Mouse (Mus musculus) urinary bladder, postnatal 14 days (tissue): ENCODE measurements at regions not wholly inside any gene's neighbourhood (a gene's known extent, or its start where the extent isn't known, plus 50 kb on each side); places are given as distances from the start of the nearest gene placed in this dataset.

Source experiments
- DNase-seq: peaks from one replicate; pipeline ENCODE4 v3.0.0; 2021; ENCODE audit warnings: low spot score

DNA sequence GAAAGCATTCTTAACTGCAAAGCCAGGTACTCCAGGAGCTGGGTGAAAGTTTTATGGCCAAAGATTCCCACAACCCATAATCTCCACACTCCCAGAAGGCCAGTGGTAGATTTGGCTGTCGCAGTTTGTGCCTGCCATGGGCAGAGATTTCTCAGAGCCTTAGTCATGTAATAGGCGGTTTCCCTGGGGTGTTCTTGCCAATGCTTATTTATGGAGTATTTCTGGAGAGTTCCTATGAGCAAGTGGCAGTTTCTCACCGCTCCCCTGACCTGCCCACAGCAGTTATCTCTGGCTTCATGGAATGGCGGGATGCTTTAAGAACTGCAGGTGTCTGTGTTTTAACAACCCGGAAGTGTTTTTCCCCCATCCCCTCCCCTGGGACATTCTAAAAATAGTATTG is 179.8 kb downstream of the 4933412E24Rik start:
- no peak for DNase-seq

DNA sequence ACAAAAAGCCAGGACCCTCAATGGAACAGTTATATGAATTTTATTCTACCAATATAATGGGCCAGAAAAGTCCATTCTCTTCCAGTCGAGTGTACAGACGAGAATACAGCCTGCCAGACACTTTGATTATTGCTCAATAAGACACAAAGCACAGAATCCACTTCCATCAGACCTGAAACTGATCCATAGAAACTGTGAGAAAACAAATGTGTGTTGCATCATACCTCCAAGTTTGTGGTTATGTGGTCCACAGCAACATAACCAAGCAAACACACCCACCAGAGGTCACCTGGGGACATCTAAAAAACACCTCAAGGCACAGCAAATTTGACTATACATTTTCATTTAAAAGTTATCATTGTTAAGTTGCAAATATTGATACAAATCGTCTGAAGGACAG is 183.2 kb downstream of the 4933412E24Rik start:
- no peak for DNase-seq

DNA sequence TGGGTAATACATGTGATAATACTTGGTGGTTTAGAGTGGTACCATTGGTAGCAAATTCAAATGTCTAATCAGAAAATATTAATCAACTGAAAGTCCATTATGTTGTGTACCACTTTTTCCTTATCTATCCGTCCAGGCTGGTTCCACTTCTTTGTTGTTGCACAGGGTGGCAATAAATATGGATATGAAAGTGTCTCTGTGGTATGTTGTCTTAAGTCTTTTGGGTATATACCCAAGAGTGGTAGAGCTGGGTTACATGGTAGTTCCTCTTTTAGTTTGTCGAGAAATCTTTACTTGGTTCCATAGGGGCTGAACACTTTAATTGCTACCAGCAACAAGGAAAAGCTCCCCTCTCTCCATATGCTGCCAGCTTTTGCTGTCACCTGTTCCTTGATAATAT is 184.9 kb downstream of the 4933412E24Rik start:
- no peak for DNase-seq

DNA sequence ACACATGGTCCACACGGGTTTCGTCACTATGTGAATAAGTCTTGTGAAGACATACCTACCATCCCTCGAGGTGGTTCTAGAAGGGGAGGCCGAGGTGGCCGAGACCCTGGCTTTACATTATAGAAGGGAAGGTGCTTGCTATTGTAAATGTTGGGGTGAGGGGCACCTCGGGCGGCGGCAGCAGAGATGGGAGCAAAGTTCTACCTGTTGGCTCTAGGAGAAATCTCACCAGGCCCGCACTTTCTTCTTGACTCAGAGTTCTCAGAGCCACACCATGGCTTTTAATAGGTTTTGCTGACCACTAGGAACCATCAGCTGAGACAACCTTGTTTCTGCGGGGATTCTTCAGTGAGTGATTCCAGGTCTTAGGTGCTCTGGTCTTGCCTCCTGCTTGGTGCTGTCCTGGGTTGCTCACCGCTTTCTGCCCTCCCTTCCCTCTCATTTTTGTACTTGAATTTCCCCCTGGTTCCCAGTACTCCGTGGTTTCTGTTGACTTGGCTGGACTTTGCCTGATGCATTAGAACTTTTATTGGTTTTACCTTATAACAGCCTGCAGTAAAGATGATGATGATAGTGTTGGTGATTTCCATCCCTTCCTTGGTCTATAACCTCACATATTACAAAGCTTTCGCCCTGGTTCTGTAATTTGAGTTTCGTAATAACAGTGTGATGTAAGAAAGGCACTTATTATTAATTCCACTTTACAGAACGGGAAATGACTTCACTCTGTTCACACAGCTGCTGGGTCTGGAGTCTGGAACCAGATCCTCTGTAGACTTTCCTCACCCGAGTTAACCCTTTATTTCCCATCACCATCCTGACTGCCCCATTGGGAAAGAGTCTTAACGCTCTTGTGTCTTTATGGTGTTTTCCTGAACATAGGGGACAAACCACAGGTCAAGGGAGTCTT is 185.6 kb downstream of the 4933412E24Rik start:
- no peak for DNase-seq

DNA sequence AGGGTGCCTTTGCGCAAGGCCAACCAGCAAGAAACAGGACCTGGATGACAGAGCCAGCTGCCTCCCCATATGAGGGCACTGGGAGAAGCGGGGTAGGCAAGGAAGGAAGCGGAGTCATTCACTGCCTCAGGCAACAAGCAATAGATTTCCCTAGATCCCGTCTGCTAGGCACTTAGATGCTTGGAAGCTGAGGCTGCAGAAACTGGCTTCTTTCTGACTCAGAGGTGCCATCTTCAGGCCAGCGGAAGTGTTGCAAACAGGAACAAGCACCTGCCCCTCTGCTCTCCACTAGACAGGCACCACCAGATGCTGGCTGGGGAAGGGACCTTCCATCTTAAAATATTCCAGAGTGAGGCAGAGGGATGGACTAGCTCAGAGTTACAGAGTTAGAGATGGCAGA is 188.0 kb downstream of the 4933412E24Rik start:
- DNase-seq: peak; percentile 83

DNA sequence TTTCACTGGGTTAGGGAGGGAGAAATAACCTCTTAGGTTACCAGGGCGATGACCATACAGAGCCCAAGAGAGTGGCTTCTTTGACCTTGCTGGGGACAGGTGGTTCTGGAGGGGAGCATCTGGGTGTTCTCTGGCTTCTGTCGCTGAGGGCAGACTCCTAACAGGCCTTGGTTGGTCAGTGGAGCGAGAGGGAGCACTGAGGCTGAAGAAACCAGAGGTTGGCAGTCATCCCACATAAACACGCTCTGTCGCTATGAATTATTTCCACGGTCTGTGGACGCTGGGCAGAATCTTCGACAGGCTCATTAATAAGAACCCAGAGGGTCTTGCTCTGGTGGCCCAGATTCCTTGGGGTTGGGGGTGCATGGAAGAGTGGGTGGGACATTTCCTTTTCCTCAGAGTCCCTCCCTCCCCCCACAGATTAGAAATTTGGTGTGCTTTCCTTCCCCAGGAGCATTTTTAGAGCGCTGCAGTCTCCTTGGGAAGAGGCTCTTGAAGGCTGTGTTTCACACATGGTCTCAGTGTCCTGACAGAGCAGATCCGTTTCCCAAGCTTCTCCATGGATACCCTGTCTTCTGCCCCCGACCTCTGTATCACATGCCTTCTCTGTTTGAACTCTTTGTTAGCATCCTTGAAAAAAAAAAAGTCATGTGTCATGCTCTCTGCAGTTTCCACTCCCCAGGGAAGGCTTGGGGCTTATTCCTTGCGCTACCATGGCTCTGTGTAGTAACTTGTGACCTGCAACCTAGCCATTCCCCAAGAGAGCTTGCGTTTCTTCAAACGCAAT is 190.1 kb downstream of the 4933412E24Rik start:
- no peak for DNase-seq

DNA sequence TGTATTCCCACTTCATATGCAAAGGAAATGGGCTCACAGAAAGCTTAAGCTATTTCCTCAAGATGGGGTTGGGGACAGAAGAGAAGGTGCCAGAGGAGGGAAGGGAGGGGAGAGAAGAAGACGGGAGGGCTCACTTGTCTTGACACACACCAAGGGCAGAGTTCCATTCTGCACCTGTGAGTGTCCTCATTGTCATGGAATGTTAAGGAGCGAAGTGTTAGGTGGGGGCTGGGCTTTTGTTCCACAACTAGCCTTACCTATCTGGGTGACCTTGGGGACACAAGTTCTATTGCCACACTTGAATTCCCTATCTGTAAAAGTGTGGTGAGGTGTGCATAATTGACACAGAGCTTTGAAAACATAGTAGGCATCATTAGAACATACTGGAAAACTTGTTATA is 192.5 kb downstream of the 4933412E24Rik start:
- no peak for DNase-seq

DNA sequence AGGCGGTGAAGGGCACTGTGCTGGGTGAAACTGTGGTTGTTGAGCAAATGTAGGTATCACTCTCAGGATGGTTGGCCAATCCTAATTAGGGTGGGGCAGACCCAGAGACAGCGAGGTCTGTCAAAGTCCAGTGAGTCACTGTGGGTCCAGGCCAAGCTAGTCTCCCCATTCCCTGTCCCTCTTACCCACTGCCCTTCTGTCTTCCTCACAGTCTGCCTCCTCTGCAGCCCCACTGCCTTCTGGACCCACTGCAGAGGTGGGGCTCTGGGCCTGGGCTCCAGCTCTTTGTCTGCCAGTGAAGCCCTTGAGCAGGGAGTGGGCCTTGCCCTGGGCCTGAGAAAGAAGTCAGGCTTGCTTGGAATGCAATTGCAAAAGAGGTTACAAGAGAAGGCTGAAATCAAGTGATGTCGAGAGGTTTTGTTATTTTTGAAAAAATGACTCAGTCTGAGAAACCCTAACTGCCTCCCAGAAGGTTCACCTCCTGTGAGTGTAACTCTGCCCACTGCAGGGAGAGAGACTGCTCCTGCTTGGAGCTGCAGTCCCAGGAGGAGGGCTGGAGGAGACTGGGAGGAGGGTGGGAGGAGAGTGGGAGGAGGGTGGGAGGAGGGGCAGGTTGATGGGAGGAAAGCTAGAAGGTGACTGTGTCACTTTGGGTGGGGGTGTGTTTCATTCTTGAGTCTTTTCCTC is 193.3 kb downstream of the 4933412E24Rik start:
- peak; percentile 42 for DNase-seq

DNA sequence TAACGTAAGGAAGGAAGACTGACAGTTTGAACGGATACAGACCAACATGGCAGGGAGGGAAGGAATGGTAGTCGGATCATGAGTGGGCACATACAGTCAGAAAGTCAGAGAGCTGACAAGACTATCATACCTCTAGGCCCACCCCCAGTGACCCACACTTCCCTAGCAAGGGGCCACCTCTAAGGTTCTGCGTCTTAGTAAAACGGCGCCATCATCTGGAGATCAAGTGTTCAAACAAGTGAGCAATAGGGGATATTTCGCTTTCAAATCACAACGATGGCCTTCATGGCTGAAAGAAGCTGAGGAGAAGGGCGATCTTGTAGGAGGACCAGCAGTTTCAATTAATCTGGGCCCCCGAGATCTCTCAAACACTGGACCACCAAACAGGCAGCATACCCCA is 196.1 kb downstream of the 4933412E24Rik start:
- no peak for DNase-seq

DNA sequence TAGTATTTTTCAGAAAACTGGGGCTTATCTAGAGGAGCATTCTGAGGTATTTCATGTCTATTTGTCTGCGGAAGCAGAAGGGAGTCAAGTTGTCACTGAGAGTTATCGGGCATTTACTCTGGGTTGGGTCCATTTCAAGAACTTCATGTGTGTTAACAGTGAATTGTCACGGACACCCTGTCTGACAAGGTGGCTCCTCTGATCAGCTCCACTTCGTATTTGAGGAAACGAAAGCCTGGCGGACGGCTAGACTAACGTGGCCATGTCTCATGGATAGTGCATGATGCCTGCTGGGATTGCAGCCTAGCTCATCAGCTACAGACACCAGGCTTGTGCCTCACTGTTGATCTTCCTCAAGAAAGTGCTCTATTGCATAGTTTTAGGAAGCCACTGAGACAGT is 200.4 kb downstream of the 4933412E24Rik start:
- no peak for DNase-seq

DNA sequence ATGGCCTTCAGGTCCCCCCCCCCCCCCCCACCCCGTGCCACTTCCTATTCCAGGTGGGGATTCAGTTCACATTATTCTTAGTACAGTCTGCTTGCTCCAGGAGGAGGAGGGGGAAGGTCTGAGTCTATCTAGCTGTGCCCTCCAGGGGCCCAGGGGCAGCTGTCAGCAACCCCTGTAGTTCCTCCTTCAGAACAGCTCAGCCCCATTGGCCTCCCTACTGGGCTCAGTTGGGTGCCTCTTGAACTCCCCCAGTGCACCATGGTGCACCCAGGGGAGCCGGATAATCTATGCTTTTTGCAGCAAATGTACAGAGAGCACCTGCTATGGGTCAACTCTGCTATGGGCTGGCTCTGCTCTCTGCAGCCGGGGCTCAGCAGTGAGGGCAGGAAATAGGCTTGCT is 204.8 kb downstream of the 4933412E24Rik start:
- DNase-seq: no peak

DNA sequence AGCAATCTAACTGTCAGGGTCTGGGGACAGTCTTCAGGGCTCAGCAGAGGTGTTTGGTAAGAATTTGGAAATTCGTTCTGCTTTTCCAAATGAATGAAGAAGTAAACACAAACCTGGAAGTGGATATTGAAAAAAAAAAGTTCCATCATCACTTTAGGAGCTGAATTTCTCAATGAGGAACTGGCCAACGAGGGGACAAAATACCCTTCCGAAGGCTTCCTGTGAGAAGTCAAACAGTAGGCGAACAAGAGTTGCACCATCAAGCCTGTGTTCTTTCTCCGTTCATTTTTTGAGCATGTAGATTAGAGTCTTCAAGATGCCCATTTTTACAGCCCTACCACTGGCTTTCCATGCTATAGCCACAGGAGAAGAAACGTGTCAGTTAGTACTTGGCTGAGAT is 207.1 kb downstream of the 4933412E24Rik start:
- DNase-seq: no peak

DNA sequence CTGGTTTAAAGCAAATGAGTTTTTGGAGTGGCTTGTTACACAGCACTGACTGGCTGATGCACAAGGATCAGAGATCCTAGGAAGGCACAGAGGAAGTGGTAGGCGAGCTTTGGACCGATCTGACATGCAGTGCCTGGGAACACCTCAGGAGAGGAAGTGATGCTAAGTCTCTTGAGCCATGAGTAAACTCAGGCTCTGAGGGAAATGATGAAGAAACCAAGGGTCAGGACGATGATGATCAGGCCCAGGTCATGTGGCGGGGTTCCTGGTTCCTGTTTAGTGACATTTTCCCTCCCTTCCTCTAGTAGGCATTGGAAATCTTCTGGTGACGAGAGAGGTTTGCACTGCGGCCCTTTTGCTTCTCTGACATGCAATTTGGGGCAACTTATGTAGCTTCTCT is 208.7 kb downstream of the 4933412E24Rik start:
- no peak for DNase-seq

DNA sequence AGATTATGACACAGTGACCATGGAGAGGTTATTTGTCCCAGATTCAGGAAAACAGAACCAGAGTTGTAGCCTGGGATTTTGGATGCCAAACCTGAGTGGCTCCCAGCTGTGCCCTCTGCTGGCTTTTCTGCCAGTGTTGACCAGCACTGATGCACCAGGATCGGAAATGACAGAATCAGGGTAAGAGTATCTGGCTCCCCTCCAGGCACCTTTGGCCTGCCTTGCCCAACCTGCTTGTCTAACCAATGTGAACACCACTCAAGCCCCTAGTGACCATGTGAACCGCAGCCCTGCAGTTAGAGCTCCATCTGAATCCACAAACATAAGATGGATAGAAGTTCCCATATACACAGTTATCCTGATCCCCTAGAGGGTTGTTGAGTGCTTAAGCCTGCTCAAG is 210.6 kb downstream of the 4933412E24Rik start:
- no peak for DNase-seq

DNA sequence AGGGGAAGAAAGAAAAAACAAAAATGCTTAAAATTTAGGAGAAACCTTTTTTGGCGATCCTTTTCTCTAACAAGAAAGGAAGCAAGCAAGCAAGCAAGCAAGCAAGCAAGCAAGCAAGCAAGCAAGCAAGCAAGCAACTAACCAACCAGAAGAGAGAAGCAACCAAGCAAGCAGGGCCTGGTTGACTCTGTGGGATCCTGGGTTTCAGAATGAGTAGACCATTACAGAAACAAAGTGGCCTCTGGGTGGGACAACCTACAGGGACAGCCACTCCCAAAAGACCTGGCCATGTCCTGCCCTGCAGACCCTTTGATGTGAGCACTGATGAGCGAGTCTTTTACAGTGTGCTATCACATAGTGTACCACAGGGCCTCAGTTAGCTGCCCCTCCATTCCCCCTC is 211.6 kb downstream of the 4933412E24Rik start:
- no peak for DNase-seq

DNA sequence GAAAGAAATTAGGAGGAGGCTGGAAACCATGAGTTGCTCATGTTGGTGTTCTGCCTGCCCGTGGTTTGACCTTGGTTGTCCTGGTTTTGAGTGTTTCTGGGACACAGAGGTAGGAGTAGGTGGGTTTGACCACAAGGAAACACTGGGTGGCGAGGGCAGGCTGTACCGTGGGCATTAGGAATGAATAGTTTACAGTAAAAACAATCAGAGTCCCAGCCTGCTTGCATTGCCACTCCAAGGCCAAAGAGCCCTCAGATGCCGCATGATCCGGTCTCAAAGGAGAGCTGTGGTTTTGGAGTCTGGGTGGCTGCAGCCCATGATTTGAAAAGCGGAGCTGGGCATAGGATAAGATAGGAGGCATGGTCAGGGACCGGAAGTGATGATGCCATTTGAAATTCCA is 212.0 kb downstream of the 4933412E24Rik start:
- no peak for DNase-seq

DNA sequence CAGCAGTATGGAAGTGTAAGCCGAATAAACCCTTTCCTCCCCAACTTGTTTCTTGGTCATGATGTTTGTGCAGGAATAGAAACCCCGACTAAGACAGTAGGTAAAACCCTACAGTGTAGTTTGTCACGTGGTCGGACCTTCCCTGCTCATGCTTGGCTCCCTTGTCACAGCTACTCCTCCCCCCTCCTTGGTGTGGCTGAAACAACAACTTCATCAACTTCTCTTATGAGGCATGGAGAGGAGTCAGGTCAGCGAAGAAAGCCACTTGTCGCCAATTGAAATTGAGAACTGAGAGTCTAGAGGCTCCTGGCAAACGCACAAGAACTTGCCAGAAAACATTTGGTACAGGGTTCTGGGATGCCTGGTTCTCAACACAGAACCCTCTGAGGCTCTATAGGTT is 214.1 kb downstream of the 4933412E24Rik start:
- DNase-seq: no peak

DNA sequence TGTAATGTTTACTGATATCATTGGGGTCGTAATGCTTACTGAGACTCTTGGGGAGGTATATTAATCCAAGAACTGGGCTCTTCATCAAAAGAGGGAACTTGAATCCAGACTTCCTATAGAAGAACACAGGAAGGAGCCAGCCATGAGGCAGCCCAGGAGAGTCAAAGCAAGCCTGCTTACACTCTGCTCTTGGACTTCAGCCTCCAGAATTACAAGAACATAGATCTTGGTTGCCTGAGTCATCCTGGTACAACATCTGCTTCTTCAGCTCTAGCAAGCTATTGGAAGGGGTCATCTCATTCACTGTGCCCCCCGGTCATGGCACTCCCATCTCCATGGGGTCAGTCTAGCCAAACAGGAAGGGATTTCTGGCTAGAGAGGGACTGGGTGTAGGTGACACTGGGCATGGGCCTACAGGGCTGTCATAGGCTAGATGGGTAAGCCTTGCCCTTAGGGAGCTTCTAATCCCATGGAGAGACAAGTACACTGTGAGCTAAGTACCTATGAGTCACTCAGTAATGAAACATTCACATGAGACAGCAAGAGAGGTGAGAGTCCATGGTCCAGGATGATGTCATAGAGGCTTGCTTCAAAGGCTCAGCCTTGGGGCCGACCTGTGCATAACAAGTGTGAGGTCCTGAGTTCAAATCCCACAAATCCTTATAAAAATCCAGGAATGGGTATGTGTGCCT is 217.1 kb downstream of the 4933412E24Rik start:
- no peak for DNase-seq

DNA sequence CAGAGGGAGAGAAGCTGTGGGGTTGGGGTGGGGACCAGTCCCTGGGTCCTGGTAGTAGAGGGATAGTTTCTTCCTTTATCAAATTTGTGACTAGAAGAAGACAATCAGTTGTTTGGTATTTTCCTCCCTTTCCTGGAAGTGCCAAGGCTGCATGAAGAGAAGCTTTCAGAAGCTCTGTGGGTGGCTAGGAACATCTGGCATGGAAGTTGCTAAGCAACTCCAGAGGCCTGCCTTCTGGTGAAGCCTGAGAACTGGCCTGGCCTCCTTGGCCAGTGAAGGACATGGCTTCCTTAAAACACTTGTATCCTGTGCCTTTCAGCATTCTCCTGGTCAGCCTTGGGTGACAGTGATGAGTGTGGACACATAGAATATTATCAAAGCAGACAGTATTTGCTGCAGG is 217.9 kb downstream of the 4933412E24Rik start:
- DNase-seq: no peak

DNA sequence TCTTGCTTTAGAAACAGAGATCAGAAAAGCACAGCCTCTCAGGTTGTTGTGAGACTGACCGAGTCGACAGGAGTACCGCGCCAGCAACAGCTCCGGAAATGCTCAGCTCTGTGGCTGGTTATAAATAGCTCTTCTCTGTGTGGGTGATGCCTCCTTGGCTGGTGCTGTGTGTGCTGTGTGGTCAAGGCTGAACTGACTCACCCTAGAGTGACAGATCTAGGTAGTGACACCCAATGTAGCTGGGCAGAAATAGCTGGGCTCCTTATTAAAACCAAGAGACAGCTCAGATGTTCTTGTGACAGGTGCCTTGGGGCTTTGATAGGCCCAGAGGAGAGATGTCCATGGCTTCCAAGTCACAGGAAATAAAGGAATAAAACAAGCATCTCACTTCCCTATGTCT is 220.7 kb downstream of the 4933412E24Rik start:
- peak; percentile 30 for DNase-seq

DNA sequence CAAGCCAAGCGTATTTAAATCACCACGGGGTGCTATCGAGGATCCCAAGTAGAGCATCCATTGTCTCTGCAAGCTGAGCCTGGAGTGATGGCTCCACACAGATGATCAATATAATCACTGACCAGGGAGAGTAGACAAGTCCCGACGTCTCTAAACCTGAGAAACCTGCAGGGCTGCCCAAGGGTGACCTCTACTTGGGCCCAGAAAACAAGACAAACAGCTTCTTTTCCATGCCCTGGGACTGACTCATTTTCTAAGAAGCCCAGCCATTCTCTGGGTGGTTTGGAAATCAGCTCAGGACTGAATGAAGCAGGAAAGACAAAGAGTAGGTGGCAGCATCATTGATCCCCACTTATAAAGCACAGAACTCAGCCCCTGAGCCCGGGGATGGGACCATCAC is 221.5 kb downstream of the 4933412E24Rik start:
- DNase-seq: peak; percentile 69
